Mouse (Mus musculus): Measurements from ENCODE around the gene Olfr894. TPM values are rescaled to one million over a fixed set of nuclear protein-coding genes. Genes with fewer than 3 reads are reported as not detected.
"Not testable (repeated sequence)": the region's sequence is repeated elsewhere in the genome, so short reads cannot be mapped to it uniquely, and the experiment has no call there.

Olfr894 gene
- not detected in 2 replicates for polyA plus RNA-seq (2015; fragmentation: Nextera tagmentation; extraction: Ambion mirVana)

- Histone ChIP-seq H3K27me3 (replicated peaks) (no peaks in the 10 kb centered on the region), H3K4me1 (replicated peaks) (no peaks in the 10 kb centered on the region), H3K9ac (no peak within 1 kb of the TSS), H3K4me3 (replicated peaks) (no peak within 1 kb of the TSS), H3K9me3 (no peaks in the 10 kb centered on the region), H3K27ac (no peak within 1 kb of the TSS), H3K36me3 (no peaks in the 10 kb centered on the region), H3K4me2 (replicated peaks) (no peak within 1 kb of the TSS)
- no peak for ATAC-seq
Measured at GRCm38 (mm10) chr9:38217755-38218154, at the start of gene Olfr894. Gene Olfr894 (plus strand): TSS chr9:38218055.

GRCm38 (mm10) chr9:38168341-38168740 lies 49.5 kb upstream of the Olfr894 start:
- not testable (repeated sequence) for H3K9ac ChIP-seq; H3K4me2 ChIP-seq (replicated peaks); H3K4me3 ChIP-seq (replicated peaks); ATAC-seq; H3K27ac ChIP-seq; H3K9me3 ChIP-seq; H3K27me3 ChIP-seq (replicated peaks); H3K36me3 ChIP-seq; H3K4me1 ChIP-seq (replicated peaks)
- 55% methylated on average over 2 of the region's 2 CpGs for WGBS

GRCm38 (mm10) chr9:38180721-38181120 lies 37.1 kb upstream of the Olfr894 start, which contains the start of gene Olfr891:
Gene Olfr891 (minus strand): TSS chr9:38180821.
- Histone ChIP-seq H3K4me2 (replicated peaks) (no peak within 1 kb of the TSS), H3K36me3 (no peaks in the 10 kb centered on the region), H3K27ac (no peak within 1 kb of the TSS), H3K9me3 (no peaks in the 10 kb centered on the region), H3K9ac (no peak within 1 kb of the TSS), H3K4me3 (replicated peaks) (no peak within 1 kb of the TSS), H3K27me3 (replicated peaks) (no peaks in the 10 kb centered on the region), H3K4me1 (replicated peaks) (no peaks in the 10 kb centered on the region)
- ATAC-seq = no peak
- WGBS = 79% methylated on average over 1 of the region's 1 CpGs

- no peaks in the 10 kb centered on the region for H3K4me1 ChIP-seq (replicated peaks)
- 84% methylated on average over 3 of the region's 3 CpGs for WGBS
- H3K9me3 ChIP-seq = no peaks in the 10 kb centered on the region
- H3K4me2 ChIP-seq (replicated peaks) = no peak within 1 kb of the TSS
- H3K4me3 ChIP-seq (replicated peaks) = no peak within 1 kb of the TSS
- no peak within 1 kb of the TSS for H3K9ac ChIP-seq
- H3K36me3 ChIP-seq = no peaks in the 10 kb centered on the region
- H3K27me3 ChIP-seq (replicated peaks) = no peaks in the 10 kb centered on the region
- ATAC-seq = no peak
- H3K27ac ChIP-seq = no peak within 1 kb of the TSS
Measured at GRCm38 (mm10) chr9:38208065-38208464, 9.8 kb upstream of the Olfr894 start, which contains the start of gene Olfr893. Gene Olfr893 (plus strand): TSS chr9:38208365.

DNA sequence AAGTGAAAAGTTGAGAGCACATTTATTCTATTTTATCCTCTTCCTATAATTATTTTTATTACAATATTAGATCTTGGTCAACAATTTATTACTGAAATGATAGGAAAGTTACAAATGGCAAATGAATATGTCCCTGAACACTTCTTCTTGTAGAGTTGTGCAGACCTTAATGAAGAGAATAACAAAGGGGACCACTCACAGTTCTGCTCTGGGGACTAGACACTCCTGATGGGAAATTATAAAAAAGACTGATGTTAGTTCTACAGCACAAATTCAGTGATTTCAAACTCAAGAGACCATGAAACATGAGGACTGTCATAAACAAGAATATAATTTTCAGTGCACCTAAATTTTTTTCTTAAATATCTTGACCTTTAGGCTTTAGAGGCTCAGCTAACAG lies 34.6 kb downstream of the Olfr894 start, which contains the start of gene Olfr143:
TSS of gene Olfr143 (plus strand) at position 301 of the 400 bp plus-strand sequence.
- Histone ChIP-seq H3K4me1 (replicated peaks) (no peaks in the 10 kb centered on the region), H3K27me3 (replicated peaks) (no peaks in the 10 kb centered on the region), H3K4me2 (replicated peaks) (no peak within 1 kb of the TSS), H3K27ac (no peak within 1 kb of the TSS), H3K36me3 (no peaks in the 10 kb centered on the region), H3K9ac (no peak within 1 kb of the TSS), H3K9me3 (no peaks in the 10 kb centered on the region), H3K4me3 (replicated peaks) (no peak within 1 kb of the TSS)
- no peak for ATAC-seq

DNA sequence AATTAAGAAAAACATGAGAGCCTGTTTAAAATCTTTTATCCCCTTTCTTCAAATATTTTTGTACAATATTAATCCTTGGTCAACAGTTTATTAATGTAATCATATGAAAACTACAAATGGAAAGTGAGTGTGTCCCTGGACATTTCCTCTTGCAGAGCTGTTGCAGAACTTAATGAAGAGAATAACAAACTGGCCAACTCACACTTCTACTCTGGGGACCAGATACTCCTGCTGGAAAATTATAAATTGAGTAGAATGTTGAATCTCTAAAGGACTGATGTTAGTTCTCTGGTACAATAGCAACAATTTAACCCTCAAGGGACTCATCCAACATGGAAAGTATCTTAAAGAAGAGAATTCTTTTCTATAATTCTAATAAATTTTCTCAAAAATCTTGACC lies 49.7 kb downstream of the Olfr894 start, which contains the start of gene Olfr895:
TSS of gene Olfr895 (plus strand) at position 301 of the 400 bp plus-strand sequence.
- no peak for ATAC-seq
- no peaks in the 10 kb centered on the region for H3K36me3 ChIP-seq

More for the DNA sequence above, 49.7 kb downstream of the Olfr894 start, which contains the start of gene Olfr895:
- Histone ChIP-seq H3K9me3 (no peaks in the 10 kb centered on the region), H3K27me3 (replicated peaks) (no peaks in the 10 kb centered on the region), H3K9ac (no peak within 1 kb of the TSS), H3K4me2 (replicated peaks) (no peak within 1 kb of the TSS), H3K4me3 (replicated peaks) (no peak within 1 kb of the TSS), H3K27ac (no peak within 1 kb of the TSS), H3K4me1 (replicated peaks) (no peaks in the 10 kb centered on the region)

Other genes with a start within 250 kb of the Olfr894 start
- not detected in 2 replicates for gene Olfr881, start 226.2 kb upstream of the Olfr894 start, polyA plus RNA-seq (2015; fragmentation: Nextera tagmentation; extraction: Ambion mirVana)
- not detected in 2 replicates for gene Olfr883, start 192.2 kb upstream of the Olfr894 start, polyA plus RNA-seq (2015; fragmentation: Nextera tagmentation; extraction: Ambion mirVana)
- not detected in 2 replicates for gene Olfr884, start 171.5 kb upstream of the Olfr894 start, polyA plus RNA-seq (2015; fragmentation: Nextera tagmentation; extraction: Ambion mirVana)
- gene Olfr885, start 156.7 kb upstream of the Olfr894 start, polyA plus RNA-seq (2015; fragmentation: Nextera tagmentation; extraction: Ambion mirVana) = not detected in 2 replicates
- not detected in 2 replicates for gene Olfr887, start 134.0 kb upstream of the Olfr894 start, polyA plus RNA-seq (2015; fragmentation: Nextera tagmentation; extraction: Ambion mirVana)
- not detected in 2 replicates for gene Olfr888, start 109.9 kb upstream of the Olfr894 start, polyA plus RNA-seq (2015; fragmentation: Nextera tagmentation; extraction: Ambion mirVana)
- 0.04 and 0.08 TPM in 2 replicates for gene Olfr889, start 102.9 kb upstream of the Olfr894 start, polyA plus RNA-seq (2015; fragmentation: Nextera tagmentation; extraction: Ambion mirVana)
- gene Olfr890, start 75.5 kb upstream of the Olfr894 start, polyA plus RNA-seq (2015; fragmentation: Nextera tagmentation; extraction: Ambion mirVana) = not detected in 2 replicates
- gene Olfr891, start 37.2 kb upstream of the Olfr894 start, polyA plus RNA-seq (2015; fragmentation: Nextera tagmentation; extraction: Ambion mirVana) = not detected in 2 replicates
- not detected in 2 replicates for gene Olfr893, start 9.7 kb upstream of the Olfr894 start, polyA plus RNA-seq (2015; fragmentation: Nextera tagmentation; extraction: Ambion mirVana)
- not detected in 2 replicates for gene Olfr143, start 34.7 kb downstream of the Olfr894 start, polyA plus RNA-seq (2015; fragmentation: Nextera tagmentation; extraction: Ambion mirVana)
- gene Olfr895, start 49.8 kb downstream of the Olfr894 start, polyA plus RNA-seq (2015; fragmentation: Nextera tagmentation; extraction: Ambion mirVana) = not detected in 2 replicates
- gene Olfr896-ps1, start 73.1 kb downstream of the Olfr894 start, polyA plus RNA-seq (2015; fragmentation: Nextera tagmentation; extraction: Ambion mirVana) = not detected in 2 replicates
- not detected in 2 replicates for gene Olfr25, start 111.0 kb downstream of the Olfr894 start, polyA plus RNA-seq (2015; fragmentation: Nextera tagmentation; extraction: Ambion mirVana)
- not detected in 2 replicates for gene Olfr898, start 130.4 kb downstream of the Olfr894 start, polyA plus RNA-seq (2015; fragmentation: Nextera tagmentation; extraction: Ambion mirVana)
- not detected in 2 replicates for gene Olfr250, start 148.8 kb downstream of the Olfr894 start, polyA plus RNA-seq (2015; fragmentation: Nextera tagmentation; extraction: Ambion mirVana)
- gene Olfr251, start 159.0 kb downstream of the Olfr894 start, polyA plus RNA-seq (2015; fragmentation: Nextera tagmentation; extraction: Ambion mirVana) = not detected in 2 replicates
- gene Olfr147, start 183.6 kb downstream of the Olfr894 start, polyA plus RNA-seq (2015; fragmentation: Nextera tagmentation; extraction: Ambion mirVana) = not detected in 2 replicates
- not detected in 2 replicates for gene Olfr901, start 211.4 kb downstream of the Olfr894 start, polyA plus RNA-seq (2015; fragmentation: Nextera tagmentation; extraction: Ambion mirVana)
- not detected in 2 replicates for gene Olfr902, start 229.6 kb downstream of the Olfr894 start, polyA plus RNA-seq (2015; fragmentation: Nextera tagmentation; extraction: Ambion mirVana)
- not detected in 2 replicates for gene Olfr904, start 245.1 kb downstream of the Olfr894 start, polyA plus RNA-seq (2015; fragmentation: Nextera tagmentation; extraction: Ambion mirVana)